Mouse (Mus musculus): ENCODE results near the gene Alyref2. TPM values are rescaled to one million over a fixed set of nuclear protein-coding genes. Genes with fewer than 3 reads are reported as not detected.

Gene Alyref2
- total RNA-seq, 1 experiment from 2014 or later, result 9.2 TPM

GRCm38 (mm10) chr1:171501016-171501610 lies 2.2 kb upstream of the Alyref2 start:
- no peak for DNase-seq

GRCm38 (mm10) chr1:171501636-171502080 lies 1.6 kb upstream of the Alyref2 start:
- no peak for DNase-seq

GRCm38 (mm10) chr1:171502388-171503249 lies 659 bp upstream of the Alyref2 start:
- DNase-seq, result peak; percentile 16

GRCm38 (mm10) chr1:171503592-171504291 lies 464 bp downstream of the Alyref2 start:
- DNase-seq, result peak; percentile 72

- DNase-seq, result no peak
Measured at GRCm38 (mm10) chr1:171504586-171504985, 1.3 kb downstream of the Alyref2 start.

GRCm38 (mm10) chr1:171513234-171513633 lies 10.0 kb downstream of the Alyref2 start:
- no peak for DNase-seq

GRCm38 (mm10) chr1:171513760-171514159 lies 10.5 kb downstream of the Alyref2 start:
- DNase-seq, result no peak

GRCm38 (mm10) chr1:171515039-171515438 lies 11.8 kb downstream of the Alyref2 start:
- DNase-seq, result no peak

GRCm38 (mm10) chr1:171515557-171515956 lies 12.3 kb downstream of the Alyref2 start:
- no peak for DNase-seq

GRCm38 (mm10) chr1:171531367-171531766 lies 28.1 kb downstream of the Alyref2 start:
- no peak for DNase-seq

- no peak for DNase-seq
Measured at GRCm38 (mm10) chr1:171532830-171533229, 29.6 kb downstream of the Alyref2 start.

- no peak for DNase-seq
Measured at GRCm38 (mm10) chr1:171534557-171534956, 31.3 kb downstream of the Alyref2 start.

GRCm38 (mm10) chr1:171535194-171535593 lies 31.9 kb downstream of the Alyref2 start, which contains the start of gene Itln1:
Itln1 (minus strand) TSS chr1:171535294.
- DNase-seq, result no peak

GRCm38 (mm10) chr1:171540694-171541093 lies 37.4 kb downstream of the Alyref2 start:
- no peak for DNase-seq

- DNase-seq, result no peak
Measured at GRCm38 (mm10) chr1:171551326-171551725, 48.0 kb downstream of the Alyref2 start.

- no peak for DNase-seq
Measured at GRCm38 (mm10) chr1:171552230-171552629, 49.0 kb downstream of the Alyref2 start.

- no peak for DNase-seq
Measured at GRCm38 (mm10) chr1:171553359-171554341, 50.4 kb downstream of the Alyref2 start.

All from adrenal gland, postnatal 25 days (tissue).